Mouse (Mus musculus) layer of hippocampus, adult 18-20 months (tissue): ENCODE results near the gene Cdk20. TPM values are rescaled to one million over a fixed set of nuclear protein-coding genes. Genes with fewer than 3 reads are reported as not detected.

ENCODE experiments used
- DNase-seq, 2 experiments: peaks; one replicate each; pipeline ENCODE4 v3.0.0; 2022; ENCODE audit warnings: low spot score in 2 of 2
- long read RNA-seq: library from polyadenylated mRNA; stranded (forward); transcript quantifications from one replicate; pipeline ENCODE4 v2.0.0, GENCODE M21; 2021
- total RNA-seq, 2 experiments: library from RNA; stranded (reverse); gene quantifications; 2 replicates each; pipeline ENCODE4 v1.2.3; 2021

Cdk20 gene
- 10 to 100 TPM; 11.6 to 15.5 TPM for total RNA-seq
- long read RNA-seq, full-length matches to known transcripts, result 9 of 12 reads
- long read RNA-seq, partial matches to known transcripts, result 0 of 12 reads
- long read RNA-seq, other reads (novel, unspliced or antisense), result 3 of 12 reads

GRCm38 (mm10) chr13:64432017-64432995 lies at the start of gene Cdk20:
Cdk20 (plus strand) TSS chr13:64432314.
- peak; percentile 96 to 98 for DNase-seq

GRCm38 (mm10) chr13:64384937-64385336 lies 47.2 kb upstream of the Cdk20 start:
- DNase-seq, result no peak

- DNase-seq, result no peak
These were observed 46.1 kb upstream of the Cdk20 start for GRCm38 (mm10) chr13:64386048-64386447.

GRCm38 (mm10) chr13:64388415-64388814 lies 43.7 kb upstream of the Cdk20 start:
- DNase-seq, result no peak

- DNase-seq, result no peak
These were observed 35.1 kb upstream of the Cdk20 start for GRCm38 (mm10) chr13:64396979-64397378.

- no peak for DNase-seq
These were observed 34.0 kb upstream of the Cdk20 start for GRCm38 (mm10) chr13:64398065-64398464.

GRCm38 (mm10) chr13:64399906-64400305 lies 32.2 kb upstream of the Cdk20 start:
- DNase-seq, result no peak

- DNase-seq, result peak in 1 of 2 experiments; percentile 18
These were observed 31.2 kb upstream of the Cdk20 start for GRCm38 (mm10) chr13:64400801-64401361.

- DNase-seq, result no peak
These were observed 30.1 kb upstream of the Cdk20 start for GRCm38 (mm10) chr13:64402006-64402405.

- DNase-seq, result no peak
These were observed 29.6 kb upstream of the Cdk20 start for GRCm38 (mm10) chr13:64402504-64402949.

- no peak for DNase-seq
These were observed 29.1 kb upstream of the Cdk20 start for GRCm38 (mm10) chr13:64402951-64403460.

- no peak for DNase-seq
These were observed 28.6 kb upstream of the Cdk20 start for GRCm38 (mm10) chr13:64403519-64403918.

GRCm38 (mm10) chr13:64405550-64405949 lies 26.6 kb upstream of the Cdk20 start:
- DNase-seq, result no peak

- no peak for DNase-seq
These were observed 24.1 kb upstream of the Cdk20 start for GRCm38 (mm10) chr13:64407992-64408391.

- no peak for DNase-seq
These were observed 21.5 kb upstream of the Cdk20 start for GRCm38 (mm10) chr13:64410604-64411003.

GRCm38 (mm10) chr13:64411282-64411681 lies 20.8 kb upstream of the Cdk20 start:
- DNase-seq, result no peak

- no peak for DNase-seq
These were observed 19.3 kb upstream of the Cdk20 start for GRCm38 (mm10) chr13:64412752-64413257.

- DNase-seq, result no peak
These were observed 16.5 kb upstream of the Cdk20 start for GRCm38 (mm10) chr13:64415659-64416058.

GRCm38 (mm10) chr13:64416955-64417601 lies 15.0 kb upstream of the Cdk20 start:
- no peak for DNase-seq

- no peak for DNase-seq
These were observed 11.3 kb upstream of the Cdk20 start for GRCm38 (mm10) chr13:64420847-64421246.

GRCm38 (mm10) chr13:64421386-64421785 lies 10.7 kb upstream of the Cdk20 start:
- no peak for DNase-seq
